Mouse (Mus musculus) forebrain, embryonic 16.5 days (tissue): Measurements from ENCODE around the gene Cacnb3. TPM values are rescaled to one million over a fixed set of nuclear protein-coding genes. Genes with fewer than 3 reads are reported as not detected.
"Not testable (repeated sequence)": the region's sequence is repeated elsewhere in the genome, so short reads cannot be mapped to it uniquely, and the experiment has no call there.

Experiments
- ATAC-seq: fragments of 200-750 bp; cut with Nextera tagmentation; 2 replicates; pipeline ENCODE4 v1.8.0; 2017; ENCODE audit warnings: mild to moderate bottlenecking, moderate library complexity
- H3K27ac ChIP-seq: fragments of 300-500 bp; sonication (generic); 2 replicates; pipeline ENCODE4 v1.5.1; 2014; ENCODE audit warnings: low read length, control low read depth
- H3K27me3 ChIP-seq: fragments of 300-500 bp; sonication (generic); replicated peaks from 2 replicates; pipeline ENCODE4 v1.6.1; 2014; ENCODE audit warnings: low read length; ENCODE audit not compliant: control insufficient read depth, insufficient read depth
- H3K36me3 ChIP-seq: fragments of 300-500 bp; sonication (generic); 2 replicates; pipeline ENCODE4 v1.6.1; 2014; ENCODE audit not compliant: control insufficient read depth, insufficient read depth
- H3K4me1 ChIP-seq: fragments of 300-500 bp; sonication (generic); replicated peaks from 2 replicates; pipeline ENCODE4 v1.6.1; 2014; ENCODE audit warnings: low read length; ENCODE audit not compliant: control insufficient read depth, insufficient read depth
- H3K4me2 ChIP-seq: fragments of 300-500 bp; sonication (generic); 2 replicates; pipeline ENCODE4 v1.6.1; 2014; ENCODE audit warnings: mild to moderate bottlenecking, low read length, control low read depth
- H3K4me3 ChIP-seq: fragments of 300-500 bp; sonication (generic); replicated peaks from 2 replicates; pipeline ENCODE4 v1.5.1; 2014; ENCODE audit warnings: mild to moderate bottlenecking, low read length, control low read depth
- H3K9ac ChIP-seq: fragments of 300-500 bp; sonication (generic); replicated peaks from 2 replicates; pipeline ENCODE4 v1.6.1; 2014; ENCODE audit warnings: low read depth, low read length, control low read depth
- H3K9me3 ChIP-seq: fragments of 300-500 bp; sonication (generic); 2 replicates; pipeline ENCODE4 v1.6.1; 2016; ENCODE audit warnings: low read length; ENCODE audit not compliant: control insufficient read depth
- WGBS: fragments of 180-500 bp; shearing (Covaris S2); extraction: QIAGEN DNeasy Blood & Tissue Kit; methylation state at CpG from one replicate; pipeline ENCODE4 v1.1.7; 2014; 5-methylcytosine and 5-hydroxymethylcytosine counted together
- polyA plus RNA-seq: library from polyadenylated mRNA; unstranded; fragments of >200 nt; fragmentation: Nextera tagmentation; extraction: Ambion mirVana; gene quantifications from 2 replicates; pipeline ENCODE4 v1.2.1, GENCODE M21; 2015

Cacnb3 gene
- 138 and 168 TPM in 2 replicates for polyA plus RNA-seq

DNA sequence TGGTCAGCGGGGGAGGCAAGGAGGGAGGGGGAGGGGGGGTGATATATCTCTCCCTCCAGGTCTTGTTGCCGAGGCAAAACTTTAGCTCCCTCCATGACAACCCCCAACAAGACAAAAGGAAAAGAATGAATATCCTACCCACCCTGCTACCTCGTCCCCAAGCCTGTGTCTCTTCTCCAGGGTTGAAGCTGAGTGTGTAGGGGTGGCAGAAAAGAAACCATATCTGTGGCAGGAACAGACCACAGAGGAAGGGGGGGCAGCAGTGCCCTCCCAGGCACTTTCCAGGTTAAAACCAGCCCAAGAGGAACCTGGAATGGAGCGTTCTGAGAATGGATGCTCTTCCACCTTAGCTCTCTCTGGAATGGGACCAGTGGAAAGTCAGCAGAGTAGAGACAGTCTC, at the start of gene Cacnb3:
Cacnb3 (plus strand) TSS at position 301 of the 400 bp plus-strand sequence.
- Histone ChIP-seq H3K27ac (no peak within 1 kb of the TSS), H3K36me3 (no peaks in the 10 kb centered on the region), H3K9me3 (no peaks in the 10 kb centered on the region; the same call in 1 of the 2 replicates), H3K9ac (peak within 1 kb of the TSS; percentile 95; the same call in 1 of the 2 replicates), H3K27me3 (peaks cover 5% of the 10 kb centered on the region; the same call in 1 of the 2 replicates), H3K4me3 (peak within 1 kb of the TSS; percentile 73), H3K4me1 (peaks cover 33% of the 10 kb centered on the region), H3K4me2 (peak within 1 kb of the TSS; percentile 75)
- ATAC-seq = no peak
- 33% methylated on average over 4 of the region's 4 CpGs for WGBS

DNA sequence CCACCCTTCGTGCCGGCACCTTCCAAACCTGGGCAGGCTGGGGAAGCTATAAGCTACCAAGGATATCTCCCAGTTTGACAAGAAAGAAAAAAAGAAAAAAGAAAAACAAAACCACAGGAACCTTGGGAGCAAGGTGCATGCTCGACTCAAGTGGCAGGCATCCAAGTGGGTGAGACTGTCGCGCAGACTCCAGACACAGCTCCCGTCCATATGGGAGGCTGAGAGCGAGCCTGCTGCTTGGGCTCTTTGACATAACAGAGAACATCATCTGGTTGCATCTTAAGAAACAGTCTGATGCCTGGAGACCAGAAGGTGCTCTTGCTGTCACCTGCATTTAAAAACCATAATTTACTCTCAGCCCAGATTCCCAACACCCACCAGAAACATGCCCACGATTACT, 48.2 kb upstream of the Cacnb3 start:
- no peaks in the 10 kb centered on the region for H3K36me3 ChIP-seq
- no peak overlapping the region for H3K4me3 ChIP-seq
- H3K27me3 ChIP-seq = no peaks in the 10 kb centered on the region
- H3K4me1 ChIP-seq = peaks cover 6% of the 10 kb centered on the region
- H3K9ac ChIP-seq = 0 out of 2 replicates have a peak overlapping the region, but pooled peaks have one; percentile 4
- no peak for ATAC-seq
- peak overlapping the region; percentile 19; the same call in 1 of the 2 replicates for H3K27ac ChIP-seq
- H3K9me3 ChIP-seq = no peaks in the 10 kb centered on the region
- no peak overlapping the region for H3K4me2 ChIP-seq
- 65% methylated on average over 8 of the region's 8 CpGs for WGBS

DNA sequence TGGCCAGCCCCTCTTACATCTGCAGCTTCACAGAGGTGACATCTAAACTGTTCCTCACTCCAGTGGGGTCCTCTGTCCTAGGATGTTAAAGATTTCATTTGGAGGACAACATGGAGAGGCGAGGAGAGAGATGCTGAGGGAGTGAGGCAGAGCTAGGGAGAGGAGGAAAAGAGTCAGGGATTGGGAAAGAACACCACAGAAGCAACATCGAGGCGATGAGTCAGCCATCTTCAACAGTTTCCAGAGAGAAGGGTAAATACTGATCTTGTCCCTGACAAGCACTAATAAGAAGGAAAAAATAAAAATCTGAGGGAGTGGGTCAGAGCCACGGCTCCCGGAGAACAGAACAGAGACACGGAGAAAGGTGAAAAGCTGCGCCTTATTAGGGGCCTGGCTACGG, 47.6 kb upstream of the Cacnb3 start:
- no peak overlapping the region for H3K4me3 ChIP-seq
- peak overlapping the region; percentile 19; the same call in 1 of the 2 replicates for H3K27ac ChIP-seq
- peak overlapping the region; percentile 4; the same call in 1 of the 2 replicates for H3K9ac ChIP-seq
- no peaks in the 10 kb centered on the region for H3K36me3 ChIP-seq
- no peaks in the 10 kb centered on the region for H3K27me3 ChIP-seq
- 84% methylated on average over 8 of the region's 8 CpGs for WGBS
- H3K4me2 ChIP-seq = no peak overlapping the region
- no peak for ATAC-seq
- H3K9me3 ChIP-seq = no peaks in the 10 kb centered on the region
- H3K4me1 ChIP-seq = peaks cover 6% of the 10 kb centered on the region

DNA sequence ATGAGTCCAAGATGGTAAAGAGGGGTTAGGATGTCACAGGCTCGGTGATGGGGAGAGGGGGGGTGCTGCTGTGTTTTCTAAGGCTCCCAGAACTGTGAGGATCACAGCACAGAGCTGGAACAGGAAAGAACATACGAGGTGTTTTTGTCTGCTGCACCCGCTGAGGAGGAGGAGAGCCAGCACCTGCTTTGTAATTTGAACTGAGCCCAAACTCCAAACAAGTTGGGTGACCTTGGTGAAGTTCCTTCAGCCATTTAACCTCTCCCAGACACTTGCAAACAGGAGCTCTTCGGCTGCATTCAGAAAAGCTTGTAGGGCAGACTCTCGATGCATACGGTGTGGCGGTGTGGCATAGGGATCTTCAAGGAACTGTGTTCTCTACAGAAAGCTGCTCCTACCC, 45.2 kb upstream of the Cacnb3 start:
- no peak overlapping the region for H3K9ac ChIP-seq
- H3K27me3 ChIP-seq = no peaks in the 10 kb centered on the region
- 40% methylated on average over 7 of the region's 7 CpGs for WGBS
- H3K4me1 ChIP-seq = peaks cover 6% of the 10 kb centered on the region
- H3K27ac ChIP-seq = no peak overlapping the region
- peaks cover 5% of the 10 kb centered on the region; the same call in 1 of the 2 replicates for H3K36me3 ChIP-seq
- no peak overlapping the region for H3K4me2 ChIP-seq
- ATAC-seq = no peak
- no peaks in the 10 kb centered on the region for H3K9me3 ChIP-seq
- H3K4me3 ChIP-seq = no peak overlapping the region

GRCm38 (mm10) chr15:98586141-98586540, 44.5 kb upstream of the Cacnb3 start:
- 83% methylated on average over 9 of the region's 9 CpGs for WGBS
- not testable (repeated sequence) for ATAC-seq, H3K4me2 ChIP-seq, H3K27ac ChIP-seq, H3K27me3 ChIP-seq, H3K36me3 ChIP-seq, H3K4me1 ChIP-seq, H3K4me3 ChIP-seq, H3K9ac ChIP-seq, H3K9me3 ChIP-seq

GRCm38 (mm10) chr15:98587751-98588150, 42.9 kb upstream of the Cacnb3 start:
- WGBS = 92% methylated on average over 11 of the region's 11 CpGs
- Histone ChIP-seq H3K27ac (no peak overlapping the region), H3K9me3 (no peaks in the 10 kb centered on the region), H3K9ac (no peak overlapping the region), H3K4me1 (peaks cover 5% of the 10 kb centered on the region), H3K36me3 (peaks cover 13% of the 10 kb centered on the region), H3K27me3 (no peaks in the 10 kb centered on the region), H3K4me3 (no peak overlapping the region), H3K4me2 (no peak overlapping the region)
- ATAC-seq = no peak

DNA sequence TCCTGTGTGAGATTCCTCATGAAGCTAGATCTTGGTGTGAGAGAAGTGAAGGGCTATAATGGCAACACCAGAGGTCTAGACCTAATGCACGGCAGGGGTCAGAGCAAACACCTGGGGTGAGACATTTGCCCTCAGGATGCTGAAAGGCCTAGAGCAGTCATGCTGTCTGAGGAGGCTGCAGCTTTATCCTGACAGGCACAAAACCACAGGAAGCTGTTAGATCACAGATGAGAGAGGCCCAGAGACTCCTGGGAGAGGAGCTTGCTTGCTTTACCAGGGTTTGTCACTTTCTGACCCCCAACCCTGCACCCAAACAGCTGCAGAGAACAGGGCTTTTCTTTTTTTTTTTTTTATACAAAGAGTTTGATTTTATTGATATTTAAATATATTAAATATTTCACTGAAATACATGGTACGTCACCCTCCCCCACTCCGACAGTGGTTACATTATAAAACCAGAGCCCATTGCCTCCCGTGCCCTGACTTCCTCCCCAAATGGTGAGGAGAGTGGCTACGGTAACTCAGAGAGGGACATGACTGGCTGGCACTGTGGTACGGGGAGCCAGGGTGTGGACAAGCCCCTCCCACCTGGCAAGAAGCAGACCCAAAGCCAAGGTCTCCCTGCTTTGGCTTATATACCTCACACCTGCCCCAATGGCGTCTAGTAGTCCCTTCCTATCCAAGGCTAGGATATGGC, 40.9 kb upstream of the Cacnb3 start:
- no peak overlapping the region for H3K27ac ChIP-seq
- WGBS = 85% methylated on average over 7 of the region's 7 CpGs
- no peak overlapping the region for H3K9ac ChIP-seq
- H3K4me1 ChIP-seq = 0 out of 2 replicates have a peak, but pooled peaks cover 2% of the 10 kb centered on the region
- no peak overlapping the region for H3K4me2 ChIP-seq
- H3K27me3 ChIP-seq = no peaks in the 10 kb centered on the region
- ATAC-seq = no peak
- no peak overlapping the region for H3K4me3 ChIP-seq
- H3K36me3 ChIP-seq = peaks cover 27% of the 10 kb centered on the region
- H3K9me3 ChIP-seq = no peaks in the 10 kb centered on the region

- Histone ChIP-seq H3K36me3 (peaks cover 39% of the 10 kb centered on the region), H3K4me1 (no peaks in the 10 kb centered on the region), H3K4me2 (no peak overlapping the region), H3K4me3 (no peak overlapping the region), H3K27ac (no peak overlapping the region), H3K27me3 (no peaks in the 10 kb centered on the region), H3K9ac (no peak overlapping the region), H3K9me3 (no peaks in the 10 kb centered on the region)
- 76% methylated on average over 4 of the region's 4 CpGs for WGBS
- no peak for ATAC-seq
These were observed 39.2 kb upstream of the Cacnb3 start for GRCm38 (mm10) chr15:98591396-98591795.

GRCm38 (mm10) chr15:98594193-98594592, 36.4 kb upstream of the Cacnb3 start:
- Histone ChIP-seq H3K27me3 (no peaks in the 10 kb centered on the region), H3K36me3 (peaks cover 40% of the 10 kb centered on the region), H3K4me2 (no peak overlapping the region), H3K4me1 (no peaks in the 10 kb centered on the region), H3K9me3 (no peaks in the 10 kb centered on the region), H3K4me3 (no peak overlapping the region), H3K27ac (no peak overlapping the region), H3K9ac (no peak overlapping the region)
- ATAC-seq = no peak
- 86% methylated on average over 19 of the region's 19 CpGs for WGBS
